Mouse (Mus musculus) spleen, postnatal 10 days (tissue): Measurements from ENCODE around the gene Smpd4.
A peak's percentile ranks its signal among the peaks of the same experiment; 100 is the strongest.
"Not testable (repeated sequence)": the region's sequence is repeated elsewhere in the genome, so short reads cannot be mapped to it uniquely, and the experiment has no call there.

Experiments used
- DNase-seq, 2 experiments: peaks; one replicate each; pipeline ENCODE4 v3.0.0; 2021 to 2022; ENCODE audit warnings: low spot score in 2 of 2

The Smpd4 gene

DNA sequence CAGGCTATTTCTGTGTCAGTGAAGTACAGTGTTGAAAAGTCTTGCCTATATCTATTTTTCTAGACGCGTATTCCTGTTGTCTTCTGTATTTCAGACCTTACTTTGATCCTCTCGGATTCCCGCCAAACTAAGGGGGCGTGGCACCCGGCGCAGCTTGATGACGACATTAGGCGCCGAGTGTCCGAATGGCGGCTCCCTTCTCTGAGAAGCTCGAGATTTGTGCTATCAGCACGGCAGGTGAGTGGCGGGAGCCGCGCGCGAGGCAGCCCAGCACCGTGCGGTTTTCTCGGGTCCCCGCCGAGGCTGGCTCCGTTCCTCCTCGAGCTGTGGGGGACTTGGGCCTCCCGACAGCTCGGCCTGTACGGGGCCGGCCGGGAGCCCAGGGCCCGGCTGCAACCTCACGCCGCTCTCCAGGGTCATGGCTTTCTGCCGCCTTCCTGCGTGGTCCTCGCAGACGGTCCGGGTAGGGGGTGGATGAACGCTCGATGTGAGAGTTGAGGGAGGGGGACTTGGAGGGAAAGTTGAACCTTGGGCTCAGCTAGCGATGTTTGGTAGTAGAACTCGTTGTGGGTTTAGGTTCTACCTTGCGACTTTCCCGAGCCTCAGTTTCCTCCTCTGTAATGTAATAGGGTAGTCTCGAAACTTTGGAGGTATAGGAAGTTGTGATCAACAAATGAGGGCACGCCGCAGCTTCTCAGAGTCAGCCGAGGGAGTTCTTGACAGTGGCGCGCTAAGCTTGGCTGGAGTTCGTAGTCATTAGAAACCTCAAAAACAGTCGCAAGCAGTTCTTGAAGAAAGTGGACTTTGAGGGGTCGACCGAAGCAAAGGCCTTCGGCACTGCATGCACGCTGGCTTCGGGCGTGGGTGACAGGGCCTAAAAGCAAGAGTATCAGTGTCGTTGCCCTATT is at the start of gene Smpd4:
TSS of gene Smpd4 (plus strand) at position 157 of the 908 bp plus-strand sequence.
- peak; percentile 96 to 97 for DNase-seq

DNA sequence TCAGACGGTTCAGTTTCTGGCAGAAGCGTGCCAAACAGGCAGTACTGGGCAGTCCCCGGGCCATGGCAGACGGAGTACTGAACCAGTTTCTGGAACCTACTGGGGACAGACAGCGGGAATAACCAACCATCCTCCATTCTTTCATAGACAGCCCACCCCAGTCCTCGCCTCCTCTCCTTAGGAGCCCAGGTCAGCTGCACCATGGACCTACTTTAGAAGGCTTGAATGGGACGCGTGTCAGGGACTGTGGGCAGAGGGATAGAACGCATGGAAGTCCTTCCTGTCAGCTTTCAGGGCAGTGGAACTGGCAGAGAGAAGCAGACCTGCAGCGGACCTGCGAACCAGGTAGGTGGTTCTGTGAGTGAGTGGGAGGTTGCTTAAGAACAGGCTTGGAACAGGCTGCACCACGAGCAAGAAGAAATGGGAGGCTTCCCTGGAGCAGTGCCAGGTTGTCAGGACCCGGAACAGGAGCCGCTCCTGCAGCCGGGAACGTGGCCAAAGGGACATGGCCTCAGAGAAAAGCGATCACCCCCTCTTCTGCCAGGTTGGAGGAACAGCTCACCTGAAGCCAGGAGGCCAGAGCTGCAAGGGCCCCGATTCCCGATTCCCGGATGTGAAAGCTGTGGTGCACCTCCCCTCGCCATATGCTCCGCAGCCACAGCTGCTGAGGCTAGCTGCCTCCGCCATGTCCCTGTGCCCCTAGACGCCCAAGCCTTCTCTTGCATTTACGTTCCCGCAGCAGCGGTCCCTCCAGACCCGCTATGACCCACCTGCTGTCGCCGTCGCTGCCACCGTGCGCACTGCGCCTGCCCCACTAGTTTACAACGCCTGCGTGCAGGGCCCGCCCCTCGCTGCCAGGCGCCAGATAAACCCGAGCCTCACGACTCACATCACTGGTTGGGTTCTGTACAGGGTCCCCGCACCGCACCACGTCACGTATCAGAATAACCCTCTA is 43.0 kb upstream of the Smpd4 start:
- DNase-seq, result peak in 1 of 2 experiments; percentile 41

GRCm38 (mm10) chr16:17576825-17577215 is 42.3 kb upstream of the Smpd4 start:
- no peak for DNase-seq

DNA sequence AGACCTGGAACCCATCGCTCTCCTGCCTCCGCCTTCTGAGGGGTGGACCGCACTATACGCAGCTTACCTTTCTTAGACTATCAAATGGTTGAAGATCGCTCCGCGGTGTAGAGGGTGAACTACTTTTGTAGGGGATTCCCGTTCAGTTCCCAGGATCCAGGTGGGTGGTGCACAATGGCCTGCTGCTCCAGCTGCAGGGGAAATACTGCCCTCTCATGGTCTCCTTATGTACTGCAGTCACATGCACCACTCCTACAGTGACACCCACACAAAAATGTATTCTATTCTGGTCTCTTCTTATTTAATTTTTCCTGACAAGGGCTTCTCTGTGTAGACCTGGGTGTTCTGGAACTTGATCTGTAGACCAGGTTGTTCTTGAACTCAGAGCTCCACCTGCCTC is 36.1 kb upstream of the Smpd4 start, which contains the start of gene Slc7a4:
TSS of gene Slc7a4 (minus strand) at position 151 of the 400 bp plus-strand sequence.
- DNase-seq, result peak in 1 of 2 experiments; percentile 42

- DNase-seq, result no peak
These were observed 34.6 kb upstream of the Smpd4 start for GRCm38 (mm10) chr16:17584555-17584954.

- no peak for DNase-seq
These were observed 28.4 kb upstream of the Smpd4 start for GRCm38 (mm10) chr16:17590731-17591130.

- DNase-seq, result no peak
These were observed 18.1 kb upstream of the Smpd4 start for GRCm38 (mm10) chr16:17600944-17601562.

GRCm38 (mm10) chr16:17604941-17605340 is 14.2 kb upstream of the Smpd4 start:
- DNase-seq, result no peak

DNA sequence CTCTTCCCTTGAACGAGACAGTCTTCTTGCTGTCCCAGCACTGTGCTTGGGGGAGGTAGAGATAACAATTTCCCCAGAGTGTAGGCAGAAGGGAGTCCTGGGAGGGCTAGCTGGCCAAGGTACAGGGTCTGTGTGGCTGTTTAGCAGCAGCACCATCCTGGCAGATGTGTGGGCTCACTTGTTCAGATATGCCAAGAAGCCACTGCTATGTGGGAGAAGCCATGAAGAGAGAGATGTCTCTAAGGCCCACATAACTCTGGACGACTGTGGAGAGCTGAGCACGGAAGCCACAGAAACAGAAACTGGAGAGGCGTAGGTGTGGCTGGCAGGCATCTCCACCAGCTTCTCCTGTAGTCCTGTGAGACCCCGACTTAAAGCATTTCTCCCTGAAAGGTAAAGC is 13.5 kb upstream of the Smpd4 start:
- DNase-seq, result no peak

DNA sequence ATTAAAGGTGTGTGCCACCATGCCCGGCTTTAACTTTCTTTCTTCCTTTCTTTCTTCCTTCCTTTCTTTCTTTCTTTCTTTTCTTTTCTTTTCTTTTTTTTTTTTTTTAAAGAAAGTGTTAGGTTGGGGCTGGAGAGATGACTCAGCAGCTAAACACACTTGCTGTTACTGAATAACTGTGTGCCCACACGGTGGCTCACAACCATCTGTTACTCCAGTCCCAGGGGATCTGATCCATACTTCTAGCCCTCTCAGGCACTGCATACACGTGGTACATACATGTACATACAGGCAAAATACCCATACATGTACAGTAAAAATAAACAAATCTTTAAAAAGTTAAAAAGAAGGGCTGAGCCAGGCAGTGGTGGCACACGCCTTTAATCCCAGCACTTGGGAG is 7.8 kb upstream of the Smpd4 start:
- no peak for DNase-seq

DNA sequence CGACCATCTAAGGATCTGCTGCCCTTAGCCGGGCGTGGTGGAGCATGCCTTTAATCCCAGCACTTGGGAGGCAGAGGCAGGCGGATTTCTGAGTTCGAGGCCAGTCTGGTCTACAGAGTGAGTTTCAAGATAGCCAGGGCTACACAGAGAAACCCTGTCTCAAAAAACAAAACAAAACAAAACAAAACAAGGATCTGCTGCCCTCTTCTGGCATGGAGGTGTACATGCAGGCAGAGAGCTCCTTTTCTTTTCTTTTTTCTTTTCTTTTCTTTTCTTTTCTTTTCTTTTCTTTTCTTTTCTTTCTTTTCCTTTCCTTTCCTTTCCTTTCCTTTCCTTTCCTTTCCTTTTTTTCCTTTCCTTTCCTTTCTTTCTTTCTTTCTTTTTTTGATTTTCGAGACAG is 4.4 kb upstream of the Smpd4 start:
- not testable (repeated sequence) for DNase-seq

DNA sequence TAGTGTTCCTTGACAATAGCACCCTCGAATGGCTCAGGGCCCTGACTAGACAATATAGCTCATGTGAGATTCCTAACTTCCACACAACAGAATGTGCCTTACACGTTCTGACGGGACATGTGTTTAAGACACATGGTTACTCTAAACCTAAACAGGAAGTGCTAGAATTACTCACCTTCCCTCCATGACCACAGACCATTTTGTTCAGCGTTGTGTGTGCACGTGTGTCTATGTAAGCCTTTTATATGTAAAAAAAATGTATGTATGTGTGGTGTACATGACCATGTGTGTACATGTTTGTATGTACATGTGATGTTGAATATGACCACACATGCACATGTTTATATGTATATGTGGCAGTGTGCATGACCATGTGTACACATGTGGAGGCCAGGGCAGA is 2.9 kb upstream of the Smpd4 start:
- DNase-seq, result no peak

- peak; percentile 57 to 81 for DNase-seq
These were observed 1.1 kb upstream of the Smpd4 start for GRCm38 (mm10) chr16:17617922-17618565.

GRCm38 (mm10) chr16:17621936-17622335 is 2.8 kb downstream of the Smpd4 start:
- no peak for DNase-seq

GRCm38 (mm10) chr16:17625488-17626268 is 6.5 kb downstream of the Smpd4 start:
- no peak for DNase-seq

DNA sequence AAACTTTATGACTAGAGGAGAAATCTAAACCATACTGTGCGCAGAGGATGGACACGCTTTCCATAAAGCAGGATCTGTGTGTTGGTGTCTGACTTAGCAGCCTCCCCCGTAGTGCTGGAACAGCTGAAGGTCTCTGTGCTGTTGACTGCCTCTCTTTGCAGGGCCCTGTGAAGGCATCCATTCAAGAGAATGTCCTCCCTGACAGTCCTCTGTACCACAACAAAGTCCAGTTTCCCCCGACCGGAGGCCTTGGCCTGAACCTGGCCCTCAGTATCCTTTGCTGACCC is 7.1 kb downstream of the Smpd4 start:
- no peak for DNase-seq

- no peak for DNase-seq
These were observed 13.4 kb downstream of the Smpd4 start for GRCm38 (mm10) chr16:17632580-17632979.

GRCm38 (mm10) chr16:17633481-17634181 is 14.5 kb downstream of the Smpd4 start:
- no peak for DNase-seq

DNA sequence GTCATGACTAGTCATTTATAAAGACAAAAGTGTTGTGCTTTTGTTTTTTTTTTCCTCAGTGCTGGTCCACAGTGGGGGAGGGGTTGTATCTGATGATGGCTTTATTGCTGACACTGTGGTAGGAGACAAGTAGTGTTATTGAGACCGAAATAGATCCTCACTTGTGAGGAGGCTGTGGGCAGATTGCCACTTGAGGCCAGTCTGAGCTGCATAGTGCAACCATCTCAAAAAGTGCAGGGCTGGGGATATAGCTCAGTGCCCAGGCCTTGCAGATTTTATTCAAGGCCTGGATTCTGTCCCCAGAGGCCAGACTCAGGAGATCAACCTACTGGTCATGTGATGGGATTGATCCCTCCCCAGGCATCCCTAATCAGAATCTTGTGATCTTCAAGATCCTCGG is 17.8 kb downstream of the Smpd4 start:
- DNase-seq, result no peak

- DNase-seq, result no peak
These were observed 18.5 kb downstream of the Smpd4 start for GRCm38 (mm10) chr16:17637610-17638009.
